Mouse (Mus musculus) kidney, adult 2 months (tissue): ENCODE measurements around the gene Cdc20b.

ENCODE experiments used
- CTCF ChIP-seq: fragments of 200-500 bp; conservative IDR thresholded peaks from 2 replicates; pipeline ENCODE4 v1.5.1; 2011; ENCODE audit warnings: low read depth, mild to moderate bottlenecking, control low read depth, low read length, moderate library complexity, mixed read lengths; ENCODE audit not compliant: insufficient read depth, insufficient read length
- POLR2A ChIP-seq: fragments of 200-500 bp; IDR thresholded peaks from one replicate; pipeline ENCODE4 v1.6.1; 2011; ENCODE audit warnings: low read depth, low read length, control low read depth

DNA sequence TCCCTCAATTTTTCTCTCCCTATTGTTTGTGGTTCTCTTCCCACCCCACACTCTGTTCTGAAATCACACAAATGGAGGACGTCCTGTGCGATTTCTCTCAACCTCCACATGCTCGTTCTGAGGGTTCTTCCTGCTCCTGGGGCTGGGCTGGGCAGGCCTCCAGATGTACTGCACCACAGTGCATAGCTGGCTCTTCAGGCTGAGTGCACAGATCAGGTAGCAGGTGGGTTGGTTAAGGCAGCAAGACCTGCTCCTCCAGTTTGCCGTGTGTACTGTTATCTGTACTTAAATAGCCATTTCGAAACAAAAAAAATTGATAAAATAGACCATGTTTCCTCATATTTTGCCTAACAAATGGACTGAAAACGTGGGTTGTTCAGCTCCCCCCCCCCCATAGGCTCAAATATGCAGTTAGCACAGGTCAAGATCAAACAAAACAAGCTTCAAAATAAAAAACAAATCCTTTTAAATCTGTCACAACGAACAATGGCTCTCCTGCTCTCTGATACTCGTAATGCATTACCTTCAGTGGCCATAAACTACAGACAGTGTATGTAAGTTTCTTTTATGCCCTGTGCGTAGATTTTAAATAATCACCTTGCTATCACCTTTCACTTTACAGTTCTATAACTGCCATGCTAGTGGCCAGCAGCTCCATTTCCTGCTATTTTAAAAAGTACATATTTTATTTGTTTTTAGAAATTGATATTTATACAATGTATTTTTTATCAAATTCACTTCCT lies 34.2 kb upstream of the Cdc20b start:
- TF ChIP-seq CTCF (no peak), POLR2A (no peak)
